Mouse (Mus musculus) erythroblast, embryonic 14.5 days (primary cell): Measurements from ENCODE around the gene Hist1h2ac. TPM values are rescaled to one million over a fixed set of nuclear protein-coding genes. Genes with fewer than 3 reads are reported as not detected.

Source experiments
- H3K27me3 ChIP-seq: 2 replicates; pipeline ENCODE4 v1.6.1; 2012; ENCODE audit warnings: inconsistent platforms; ENCODE audit not compliant: control insufficient read depth
- H3K36me3 ChIP-seq: 2 replicates; pipeline ENCODE4 v1.6.1; 2012; ENCODE audit warnings: mild to moderate bottlenecking, inconsistent platforms; ENCODE audit not compliant: control insufficient read depth
- H3K4me1 ChIP-seq: 2 replicates; pipeline ENCODE4 v1.6.1; 2012; ENCODE audit warnings: inconsistent platforms; ENCODE audit not compliant: control insufficient read depth
- H3K4me3 ChIP-seq: replicated peaks from 2 replicates; pipeline ENCODE3; 2012; ENCODE audit warnings: moderate library complexity, mild to moderate bottlenecking, inconsistent platforms
- H3K9me3 ChIP-seq: 2 replicates; pipeline ENCODE4 v1.6.1; 2012; ENCODE audit warnings: low read length, inconsistent platforms, mixed read lengths; ENCODE audit not compliant: control insufficient read depth
- GATA1 ChIP-seq: IDR thresholded peaks from 2 replicates; pipeline ENCODE4 v1.6.1; 2012; ENCODE audit warnings: low read length, inconsistent platforms, mixed read lengths
- TAL1 ChIP-seq: IDR thresholded peaks from 3 replicates; pipeline ENCODE4 v1.6.1; 2012; ENCODE audit warnings: low read length, inconsistent platforms, mixed read lengths
- polyA plus RNA-seq: library from polyadenylated mRNA; stranded (reverse); fragments of >175 nt; gene quantifications from 2 replicates; pipeline ENCODE4 v1.2.3, GENCODE M21; 2012

Gene Hist1h2ac
- polyA plus RNA-seq, 1 experiment = 2.1 TPM

- TF ChIP-seq TAL1 = no peak
- TF ChIP-seq GATA1 = no peak
- Histone ChIP-seq H3K4me3 (no peak overlapping the region), H3K9me3 (no peaks in the 10 kb centered on the region), H3K4me1 (peaks cover 32% of the 10 kb centered on the region), H3K36me3 (no peaks in the 10 kb centered on the region), H3K27me3 (no peaks in the 10 kb centered on the region)
Observed at GRCm38 (mm10) chr13:23702220-23702619, 18.5 kb upstream of the Hist1h2ac start.

DNA sequence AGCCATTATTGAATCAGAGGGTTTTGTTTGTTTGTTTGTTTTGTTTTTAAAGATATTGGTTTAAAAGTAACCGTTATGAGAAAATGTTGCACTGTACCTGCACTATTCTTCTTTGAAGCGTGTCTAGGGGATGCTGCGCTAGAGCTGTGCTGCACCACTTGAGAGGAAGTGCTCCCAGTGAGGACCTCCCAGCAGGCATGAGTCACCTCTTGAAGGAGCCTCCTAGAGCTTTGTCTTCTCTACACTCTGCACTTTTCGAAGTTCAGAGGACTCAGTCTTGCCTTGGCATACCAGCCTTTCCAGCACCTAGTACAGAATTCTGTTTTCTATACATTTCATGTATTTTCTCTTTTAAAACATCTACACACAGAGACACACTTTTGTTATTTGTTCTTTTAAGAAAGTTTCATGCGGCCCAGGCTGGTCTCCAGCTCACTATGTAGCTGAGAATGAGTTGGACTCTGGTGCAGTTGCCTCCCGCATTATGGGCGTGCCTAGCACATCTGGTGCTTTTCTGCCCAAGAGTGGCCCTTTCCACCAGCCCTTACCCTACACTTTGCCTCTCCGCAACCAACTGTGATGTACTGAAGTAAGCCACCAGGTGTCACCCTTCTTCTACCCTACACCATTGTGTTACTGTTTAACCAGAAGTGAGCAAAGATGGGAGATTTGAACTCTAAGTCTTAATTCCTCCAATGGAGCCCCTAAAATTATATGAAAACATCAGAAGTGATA, 17.2 kb upstream of the Hist1h2ac start:
- TF ChIP-seq GATA1 = no peak
- no peak for TF ChIP-seq TAL1
- no peaks in the 10 kb centered on the region for H3K36me3 ChIP-seq
- peak overlapping the region; percentile 25 for H3K4me3 ChIP-seq
- H3K27me3 ChIP-seq = no peaks in the 10 kb centered on the region
- no peaks in the 10 kb centered on the region for H3K9me3 ChIP-seq
- peaks cover 42% of the 10 kb centered on the region for H3K4me1 ChIP-seq

- no peak for TF ChIP-seq GATA1
- no peak for TF ChIP-seq TAL1
- Histone ChIP-seq H3K9me3 (no peaks in the 10 kb centered on the region), H3K4me3 (no peak overlapping the region), H3K27me3 (no peaks in the 10 kb centered on the region), H3K36me3 (peaks cover 2% of the 10 kb centered on the region; the same call in 1 of the 2 replicates), H3K4me1 (peaks cover 54% of the 10 kb centered on the region)
Observed at GRCm38 (mm10) chr13:23699767-23700166, 16.0 kb upstream of the Hist1h2ac start.

- TF ChIP-seq TAL1 (no peak), GATA1 (no peak)
- Histone ChIP-seq H3K9me3 (no peaks in the 10 kb centered on the region), H3K36me3 (peaks cover 2% of the 10 kb centered on the region; the same call in 1 of the 2 replicates), H3K27me3 (no peaks in the 10 kb centered on the region), H3K4me3 (peak overlapping the region; percentile 67), H3K4me1 (peaks cover 56% of the 10 kb centered on the region)
Observed at GRCm38 (mm10) chr13:23698996-23699395, 15.2 kb upstream of the Hist1h2ac start.

DNA sequence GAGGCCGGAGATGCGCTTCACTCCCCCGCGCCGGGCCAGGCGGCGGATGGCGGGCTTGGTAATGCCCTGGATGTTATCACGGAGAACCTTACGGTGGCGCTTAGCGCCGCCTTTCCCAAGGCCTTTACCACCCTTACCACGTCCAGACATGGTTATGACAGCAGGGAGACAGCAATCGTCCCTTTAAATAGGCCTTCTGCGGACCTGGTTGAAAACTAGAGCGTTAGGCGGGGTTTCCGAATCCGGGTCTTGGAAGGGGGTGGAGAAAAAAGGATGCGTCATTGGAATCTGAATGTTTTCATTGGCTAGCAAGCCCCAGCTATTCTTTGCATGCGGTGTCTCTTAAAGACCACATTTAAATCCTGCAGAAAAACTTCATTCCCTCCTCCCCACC, 14.5 kb upstream of the Hist1h2ac start, which contains the start of gene Hist1h4c:
Gene Hist1h4c (minus strand): TSS at position 155 of the 394 bp plus-strand sequence.
- Histone ChIP-seq H3K4me1 (peaks cover 58% of the 10 kb centered on the region), H3K4me3 (peak within 1 kb of the TSS; percentile 67), H3K36me3 (peaks cover 5% of the 10 kb centered on the region), H3K27me3 (no peaks in the 10 kb centered on the region), H3K9me3 (no peaks in the 10 kb centered on the region)
- TF ChIP-seq GATA1 (no peak), TAL1 (no peak)

DNA sequence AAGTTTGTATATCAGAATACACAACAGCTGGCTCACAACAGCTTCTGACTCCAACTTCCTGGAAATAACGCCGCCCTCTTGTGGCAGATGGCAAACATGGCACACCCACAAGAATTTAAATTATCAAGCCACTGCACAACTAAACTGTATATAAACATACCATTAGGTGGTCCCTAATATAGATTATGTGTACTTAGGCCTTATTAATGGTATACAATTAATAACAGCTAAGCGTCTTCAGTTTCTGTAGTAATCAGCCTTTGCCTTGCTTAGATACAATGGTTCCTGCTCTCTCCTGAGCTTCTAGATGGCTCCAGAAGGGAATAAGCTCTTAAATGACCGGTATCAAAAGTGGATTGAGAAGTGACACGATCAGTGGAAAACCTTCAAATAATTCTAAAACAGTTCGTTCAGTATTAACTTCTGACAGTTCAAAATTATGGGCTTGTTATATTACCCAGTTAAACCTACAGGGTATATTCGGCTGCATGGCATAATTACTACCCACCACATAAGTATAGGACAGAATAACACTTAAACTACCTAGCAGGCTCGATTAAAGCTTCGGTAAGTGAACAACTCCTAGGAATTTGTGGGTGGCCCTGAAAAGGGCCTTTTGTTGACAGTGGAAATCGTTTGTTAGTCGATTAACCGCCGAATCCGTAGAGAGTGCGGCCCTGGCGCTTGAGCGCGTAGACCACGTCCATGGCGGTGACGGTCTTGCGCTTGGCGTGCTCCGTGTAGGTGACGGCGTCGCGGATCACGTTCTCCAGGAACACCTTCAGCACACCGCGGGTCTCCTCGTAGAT, 13.9 kb upstream of the Hist1h2ac start:
- Histone ChIP-seq H3K36me3 (peaks cover 5% of the 10 kb centered on the region), H3K4me1 (peaks cover 55% of the 10 kb centered on the region), H3K4me3 (peak overlapping the region; percentile 67), H3K9me3 (no peaks in the 10 kb centered on the region), H3K27me3 (no peaks in the 10 kb centered on the region)
- TF ChIP-seq GATA1 = no peak
- TF ChIP-seq TAL1 = no peak

GRCm38 (mm10) chr13:23696061-23696474, 12.3 kb upstream of the Hist1h2ac start:
- no peaks in the 10 kb centered on the region for H3K27me3 ChIP-seq
- H3K9me3 ChIP-seq = no peaks in the 10 kb centered on the region
- peaks cover 54% of the 10 kb centered on the region for H3K4me1 ChIP-seq
- H3K36me3 ChIP-seq = peaks cover 11% of the 10 kb centered on the region
- no peak for TF ChIP-seq GATA1
- TF ChIP-seq TAL1 = no peak
- H3K4me3 ChIP-seq = peak overlapping the region; percentile 67

GRCm38 (mm10) chr13:23695514-23695913, 11.8 kb upstream of the Hist1h2ac start, which contains the start of gene Hist1h1t:
Hist1h1t (plus strand) TSS chr13:23695814.
- no peak for TF ChIP-seq GATA1
- no peak for TF ChIP-seq TAL1
- Histone ChIP-seq H3K4me1 (peaks cover 53% of the 10 kb centered on the region), H3K36me3 (peaks cover 17% of the 10 kb centered on the region), H3K4me3 (peak within 1 kb of the TSS; percentile 67), H3K9me3 (no peaks in the 10 kb centered on the region), H3K27me3 (no peaks in the 10 kb centered on the region)

DNA sequence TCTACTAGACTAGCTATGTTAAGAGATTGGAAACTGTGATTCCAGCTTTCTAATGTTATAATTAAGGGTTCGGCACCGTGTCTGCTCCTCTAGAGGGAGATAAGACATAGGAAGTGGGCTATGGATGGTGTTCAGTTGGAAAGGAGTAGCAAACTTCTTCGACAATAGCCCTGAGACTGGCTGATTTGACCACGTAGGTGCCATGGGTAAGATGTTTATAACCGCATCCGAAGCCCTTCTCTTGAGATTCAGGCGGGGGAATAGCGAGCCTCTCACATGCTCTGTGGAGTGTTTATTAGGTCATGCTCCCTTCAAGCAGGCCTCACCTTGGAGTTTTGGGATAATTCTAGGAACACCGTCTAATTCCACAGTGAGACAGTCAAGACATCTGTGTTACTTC, 11.2 kb upstream of the Hist1h2ac start:
- TF ChIP-seq GATA1 = no peak
- no peak for TF ChIP-seq TAL1

More for the DNA sequence above, 11.2 kb upstream of the Hist1h2ac start:
- no peaks in the 10 kb centered on the region for H3K9me3 ChIP-seq
- no peak overlapping the region for H3K4me3 ChIP-seq
- H3K27me3 ChIP-seq = no peaks in the 10 kb centered on the region
- H3K36me3 ChIP-seq = peaks cover 19% of the 10 kb centered on the region
- peaks cover 53% of the 10 kb centered on the region for H3K4me1 ChIP-seq
